Mouse (Mus musculus) cerebellum, adult 9-11 months (tissue): ENCODE results near the gene Ogfod1.

Experiments used
- DNase-seq: peaks from one replicate; pipeline ENCODE4 v3.0.0; 2022

Gene Ogfod1

GRCm38 (mm10) chr8:94036944-94037524 lies at the start of gene Ogfod1, which contains the start of gene Nudt21:
Gene Ogfod1 (plus strand): TSS chr8:94037198.
Gene Nudt21 (minus strand): TSS chr8:94037031.
- peak; percentile 96 for DNase-seq

- no peak for DNase-seq
Measured at GRCm38 (mm10) chr8:93989739-93990138, 47.3 kb upstream of the Ogfod1 start.

GRCm38 (mm10) chr8:93998961-93999360 lies 38.0 kb upstream of the Ogfod1 start:
- DNase-seq: no peak

- no peak for DNase-seq
Measured at GRCm38 (mm10) chr8:94004139-94004538, 32.9 kb upstream of the Ogfod1 start.

- DNase-seq: no peak
Measured at GRCm38 (mm10) chr8:94009243-94009845, 27.7 kb upstream of the Ogfod1 start.

GRCm38 (mm10) chr8:94010101-94010705 lies 26.8 kb upstream of the Ogfod1 start:
- no peak for DNase-seq

- DNase-seq: no peak
Measured at GRCm38 (mm10) chr8:94011076-94012012, 25.7 kb upstream of the Ogfod1 start.

GRCm38 (mm10) chr8:94012013-94012951 lies 24.7 kb upstream of the Ogfod1 start, which contains the start of gene Amfr:
Gene Amfr (minus strand): TSS chr8:94012842.
- peak; percentile 74 for DNase-seq

- DNase-seq: no peak
Measured at GRCm38 (mm10) chr8:94013026-94013612, 23.9 kb upstream of the Ogfod1 start.

GRCm38 (mm10) chr8:94023916-94024315 lies 13.1 kb upstream of the Ogfod1 start:
- DNase-seq: no peak

- DNase-seq: no peak
Measured at GRCm38 (mm10) chr8:94029701-94030100, 7.3 kb upstream of the Ogfod1 start.

GRCm38 (mm10) chr8:94033601-94034000 lies 3.4 kb upstream of the Ogfod1 start:
- no peak for DNase-seq

- DNase-seq: no peak
Measured at GRCm38 (mm10) chr8:94035200-94035599, 1.8 kb upstream of the Ogfod1 start.

- peak; percentile 80 for DNase-seq
Measured at GRCm38 (mm10) chr8:94036541-94036940, 457 bp upstream of the Ogfod1 start.

GRCm38 (mm10) chr8:94037806-94038205 lies 808 bp downstream of the Ogfod1 start:
- peak; percentile 19 for DNase-seq

- no peak for DNase-seq
Measured at GRCm38 (mm10) chr8:94047845-94048244, 10.8 kb downstream of the Ogfod1 start.

- DNase-seq: no peak
Measured at GRCm38 (mm10) chr8:94052696-94053095, 15.7 kb downstream of the Ogfod1 start.

- peak; percentile 30 for DNase-seq
Measured at GRCm38 (mm10) chr8:94057157-94057854, 20.3 kb downstream of the Ogfod1 start.

- no peak for DNase-seq
Measured at GRCm38 (mm10) chr8:94066121-94066863, 29.3 kb downstream of the Ogfod1 start.

- no peak for DNase-seq
Measured at GRCm38 (mm10) chr8:94068793-94069192, 31.8 kb downstream of the Ogfod1 start.
